Mouse (Mus musculus): ENCODE data around the gene Runx1.

Runx1 gene

DNA sequence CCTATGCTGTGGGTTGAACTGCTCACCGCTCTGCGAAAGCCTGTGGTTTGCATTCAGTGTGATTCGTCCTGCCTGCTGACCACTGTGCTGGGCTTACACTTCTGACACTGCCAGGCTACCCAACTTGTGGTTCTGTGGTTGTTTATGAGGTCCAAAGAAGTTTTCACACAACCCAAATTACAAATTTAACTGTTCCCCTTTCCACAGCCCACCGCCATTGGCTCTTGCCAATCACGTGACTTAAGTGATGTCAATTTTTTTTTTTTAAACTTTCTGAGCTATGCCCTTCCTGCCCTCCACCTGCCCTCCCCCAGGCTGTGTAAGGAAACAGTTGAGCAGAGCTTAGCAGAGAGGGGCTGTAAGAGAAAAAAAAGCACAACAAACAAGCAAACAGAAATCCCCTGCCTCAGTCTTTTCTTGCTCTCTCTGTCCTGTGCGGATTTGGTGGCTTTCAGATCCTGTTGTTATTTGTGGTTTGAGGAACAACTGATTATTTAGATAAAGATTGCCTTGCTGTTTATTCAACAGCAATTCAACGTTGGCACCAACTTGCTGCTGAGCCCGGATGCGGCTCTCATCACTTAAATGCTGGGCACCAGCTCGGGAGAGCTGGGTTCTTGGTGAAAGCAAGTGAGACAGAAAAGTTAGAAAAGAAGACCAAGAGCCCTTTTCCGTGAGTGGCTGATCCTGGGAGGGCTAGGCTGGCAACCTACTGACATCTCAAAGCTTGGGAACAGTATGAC, at the start of gene Runx1:
Gene Runx1, minus strand, starts transcription at position 242 of the 743 bp plus-strand sequence.
- in situ Hi-C loops (cut with MboI, MseI) = loop anchor here (10.0 kb wide), 1 partner anchor 469 kb away; no protein-coding TSS in a partner anchor

DNA sequence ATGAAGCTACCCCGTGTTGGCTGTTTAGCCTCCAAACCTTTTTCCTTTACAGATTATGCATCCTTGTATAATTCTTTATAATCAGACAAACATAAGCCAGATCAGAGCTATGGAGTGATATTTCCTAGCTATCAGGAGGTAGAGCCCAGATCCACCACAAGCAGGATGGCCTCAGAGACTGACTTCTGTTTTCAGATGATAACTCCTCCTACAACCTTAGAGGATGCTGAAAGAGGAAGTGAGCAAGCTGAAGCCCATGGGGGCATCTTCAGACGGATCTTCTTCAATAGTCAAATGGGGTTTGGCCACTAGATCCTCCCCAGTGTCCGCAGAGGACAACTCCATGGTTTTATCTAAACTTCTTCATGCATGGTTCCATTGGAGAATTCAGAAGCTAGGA, 48.1 kb upstream of the Runx1 start:
- in situ Hi-C loops (cut with MboI, MseI) = no loop called here

DNA sequence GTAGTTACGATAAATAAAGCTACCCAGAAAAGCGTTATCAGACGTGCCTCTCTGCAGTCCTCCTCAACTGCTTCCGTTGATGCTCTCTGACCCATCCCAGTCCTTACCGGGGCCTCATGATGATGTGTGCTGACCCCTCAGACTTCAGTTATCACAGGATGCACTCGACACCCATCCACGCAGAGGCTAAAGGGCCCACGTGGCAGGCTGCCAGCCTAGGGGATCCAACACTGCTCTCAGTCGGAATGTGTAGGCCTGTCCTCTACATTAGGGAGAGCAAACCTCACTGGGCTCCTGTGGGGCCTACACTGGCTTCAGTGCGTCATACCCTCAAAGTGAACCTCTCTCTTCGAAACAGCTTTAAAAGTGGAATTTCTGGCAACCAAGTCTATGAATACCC, 45.8 kb upstream of the Runx1 start:
- in situ Hi-C loops (cut with MboI, MseI) = no loop called here

DNA sequence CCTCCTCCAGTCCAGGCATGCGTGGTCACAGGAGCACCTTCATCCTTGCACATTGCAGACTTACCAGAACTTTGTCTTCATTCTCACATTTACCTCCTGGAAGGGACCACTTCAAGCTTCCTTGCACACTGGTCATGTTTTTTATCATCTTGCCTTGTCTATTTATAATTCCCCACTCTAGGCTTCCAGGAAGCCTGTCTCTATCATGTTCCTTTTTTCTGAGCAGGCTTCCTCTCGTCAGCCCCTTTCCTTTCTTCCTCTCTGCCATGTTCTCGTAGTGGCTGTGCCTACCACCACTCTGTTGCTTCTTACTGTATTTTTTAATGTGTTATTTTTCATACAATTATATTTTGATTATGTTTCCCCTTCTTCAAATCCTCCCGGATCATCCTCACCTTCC, 42.6 kb upstream of the Runx1 start:
- in situ Hi-C loops (cut with MboI, MseI) = no loop called here

DNA sequence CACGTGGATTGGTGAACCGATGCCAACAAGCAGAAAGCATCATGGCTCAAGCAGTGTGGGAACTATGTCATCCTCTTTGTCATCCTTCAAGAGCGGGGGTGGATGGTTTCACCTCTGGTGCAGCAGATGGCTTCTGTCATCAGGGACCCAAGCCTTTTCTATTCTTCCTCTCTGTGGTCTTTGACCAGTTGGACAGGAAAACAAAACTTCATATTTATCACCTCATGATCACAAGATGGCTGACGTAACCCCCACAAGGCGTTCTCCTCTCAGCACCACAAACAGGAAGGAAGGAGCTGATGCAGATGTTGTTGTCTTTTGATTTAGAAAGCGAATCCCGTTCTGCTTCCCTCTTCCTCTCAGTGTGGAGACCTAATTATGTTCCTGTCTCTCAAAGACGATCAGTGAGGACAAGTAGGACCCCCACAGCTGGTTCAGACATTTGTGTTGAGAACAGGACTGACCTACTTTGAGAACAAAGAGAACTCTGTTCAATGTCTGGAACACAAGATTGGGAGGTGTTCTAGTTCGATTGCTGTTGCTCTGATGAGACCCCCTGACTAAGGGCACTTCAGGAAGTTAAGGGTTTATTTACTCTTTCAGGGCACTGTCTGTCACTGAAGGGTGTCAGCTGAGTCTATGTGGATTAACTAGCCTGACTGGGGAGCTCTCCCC, 41.4 kb upstream of the Runx1 start:
- in situ Hi-C loops (cut with MboI, MseI) = no loop called here

DNA sequence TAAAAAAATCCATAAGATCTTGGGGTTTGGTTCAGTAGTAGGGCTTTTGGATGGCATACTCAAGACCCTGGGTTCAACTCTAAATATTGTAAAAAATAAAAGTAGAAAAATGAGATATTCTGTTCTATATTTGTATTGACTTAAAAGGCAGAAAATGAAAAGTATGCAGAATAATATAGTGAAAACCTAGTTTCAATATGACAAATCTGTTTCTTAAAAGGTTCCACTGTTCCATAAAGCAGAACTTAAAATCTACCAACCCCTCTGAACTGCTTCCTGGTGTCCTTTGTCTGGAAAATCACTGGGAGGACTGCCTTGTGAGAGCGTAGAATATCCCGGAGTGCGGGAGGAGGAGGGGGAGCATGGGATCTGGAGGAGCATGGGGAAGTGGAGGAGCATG, 39.4 kb upstream of the Runx1 start:
- in situ Hi-C loops (cut with MboI, MseI) = no loop called here

DNA sequence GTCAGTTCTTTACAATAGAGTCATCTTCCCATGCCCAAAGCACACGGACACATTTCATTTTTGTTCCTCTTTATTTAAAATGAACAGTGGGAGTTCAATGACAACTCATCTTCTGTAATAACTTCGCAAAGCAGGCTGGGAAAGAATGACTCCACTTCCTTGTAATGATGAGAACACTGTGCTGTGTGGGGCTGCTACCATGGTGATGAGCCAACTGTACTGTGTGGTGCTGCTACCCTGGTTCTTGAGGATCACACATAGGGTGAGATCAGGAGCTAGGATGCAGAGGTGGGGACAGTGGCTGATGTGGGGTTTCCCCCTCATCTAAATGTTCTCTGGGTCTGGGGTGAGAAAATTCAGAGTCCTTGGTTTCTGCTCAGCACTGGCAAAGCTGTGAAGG, 38.2 kb upstream of the Runx1 start:
- in situ Hi-C loops (cut with MboI, MseI) = no loop called here

DNA sequence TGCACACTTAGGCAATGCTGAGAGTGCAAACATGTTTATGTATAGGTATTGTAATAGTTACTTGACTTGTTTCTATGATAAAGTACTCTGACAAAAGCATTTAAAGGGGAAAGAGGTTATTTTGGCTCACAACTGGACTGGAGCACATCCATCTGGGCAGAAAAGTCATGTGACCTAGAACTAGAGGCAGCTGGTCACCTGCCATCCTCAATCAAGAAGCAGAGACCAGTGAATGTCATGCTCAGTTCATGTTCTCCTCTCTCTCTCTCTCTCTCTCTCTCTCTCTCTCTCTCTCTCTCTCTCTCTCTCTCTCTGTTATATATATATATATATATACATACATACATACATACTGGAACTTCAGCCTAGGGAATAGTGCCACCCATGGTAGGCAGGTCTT, 37.2 kb upstream of the Runx1 start:
- in situ Hi-C loops (cut with MboI, MseI) = no loop called here

DNA sequence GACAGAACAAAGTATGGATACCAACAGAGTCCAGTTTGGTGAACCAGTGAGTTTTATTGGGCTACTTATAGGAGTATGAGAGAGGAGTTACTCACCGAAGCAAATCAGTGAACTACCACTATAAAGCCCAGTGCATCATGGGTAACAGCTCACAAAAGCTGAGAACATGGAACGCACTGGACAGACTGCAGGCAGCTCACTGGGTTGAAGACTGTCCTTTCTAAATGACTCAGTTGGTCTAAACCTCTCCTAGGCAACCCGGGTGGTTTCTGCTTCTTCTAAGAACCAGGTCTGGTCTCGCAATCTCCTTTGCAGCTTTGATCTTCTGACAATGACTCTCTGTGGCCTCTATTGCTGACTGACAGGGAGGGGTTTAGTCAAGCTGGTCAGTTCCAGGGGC, 36.5 kb upstream of the Runx1 start:
- in situ Hi-C loops (cut with MboI, MseI) = no loop called here

DNA sequence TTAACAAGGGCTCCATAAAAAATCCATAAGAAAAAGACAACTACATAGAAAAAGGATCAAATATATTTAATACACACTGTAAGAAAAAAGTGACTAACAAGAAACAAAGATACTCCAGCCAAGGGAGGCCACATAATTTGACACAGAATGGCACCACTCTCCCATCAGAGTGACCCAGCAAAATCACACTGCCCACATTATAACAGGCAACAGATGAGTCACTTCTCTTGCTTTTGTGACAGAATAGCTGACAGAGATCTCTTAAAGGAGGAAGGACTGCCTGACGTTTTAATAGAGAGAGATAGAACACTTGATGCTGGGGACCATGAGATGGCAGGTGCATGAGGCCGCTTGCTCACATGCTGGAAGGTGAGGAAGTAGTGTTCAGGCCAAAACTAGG, 35.6 kb upstream of the Runx1 start:
- in situ Hi-C loops (cut with MboI, MseI) = no loop called here

DNA sequence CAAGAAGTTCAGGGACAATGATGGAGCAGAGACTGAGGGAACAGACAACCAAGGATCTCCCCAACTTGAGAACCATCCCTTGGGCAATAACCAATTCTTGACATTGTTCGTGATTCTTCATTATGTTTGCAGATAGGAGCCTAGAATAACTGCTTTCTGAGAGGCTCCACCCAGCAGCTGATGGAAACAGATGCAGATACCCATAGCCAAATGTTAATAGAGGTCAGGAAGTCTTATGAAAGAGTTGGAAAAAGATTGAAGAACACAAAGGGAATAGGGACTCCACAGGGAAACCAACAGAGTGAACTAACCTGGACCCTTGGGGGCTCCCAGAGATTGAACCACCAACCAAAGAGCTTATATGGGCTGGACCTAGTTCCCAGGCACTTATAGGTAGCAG, 34.7 kb upstream of the Runx1 start:
- in situ Hi-C loops (cut with MboI, MseI) = no loop called here

DNA sequence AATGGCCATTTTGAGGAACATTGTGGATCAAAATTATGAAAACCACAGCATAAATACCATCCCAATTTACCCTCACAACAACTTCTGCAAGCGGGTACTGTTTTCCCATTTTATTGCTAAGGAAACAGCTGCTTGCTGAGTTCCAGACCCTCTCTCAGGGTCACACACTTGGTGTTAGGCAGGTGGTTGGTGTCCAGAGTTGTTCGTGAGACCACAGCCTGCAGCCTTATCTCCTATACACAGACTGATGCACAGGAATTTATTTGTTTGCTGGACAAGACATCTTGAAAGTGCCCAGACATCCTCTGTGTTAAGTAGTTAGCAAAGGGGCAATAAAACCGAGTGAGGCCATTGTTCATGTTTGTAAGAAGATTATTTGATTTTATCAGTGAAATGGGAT, 30.8 kb upstream of the Runx1 start:
- in situ Hi-C loops (cut with MboI, MseI) = no loop called here

DNA sequence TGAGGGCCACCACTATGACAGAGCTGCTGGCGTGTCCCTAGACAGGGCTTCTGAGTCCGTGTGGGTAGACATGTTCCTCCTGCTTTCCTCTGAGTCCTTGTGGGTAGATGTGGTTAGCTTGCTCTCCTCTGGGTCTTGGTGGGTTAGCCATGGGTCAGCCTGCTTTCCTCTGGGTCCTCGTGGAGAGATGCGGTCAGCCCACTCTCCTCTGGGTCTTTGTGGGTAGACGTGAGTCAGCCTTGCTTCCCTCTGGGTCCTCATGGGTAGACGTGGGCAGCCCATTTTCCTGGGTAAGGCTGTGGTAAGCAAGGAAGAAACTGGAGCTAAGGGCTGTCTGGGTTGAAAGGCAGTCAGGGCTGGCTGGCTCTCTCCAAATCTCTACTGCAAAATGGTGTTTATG, 26.3 kb upstream of the Runx1 start:
- in situ Hi-C loops (cut with MboI, MseI) = no loop called here

DNA sequence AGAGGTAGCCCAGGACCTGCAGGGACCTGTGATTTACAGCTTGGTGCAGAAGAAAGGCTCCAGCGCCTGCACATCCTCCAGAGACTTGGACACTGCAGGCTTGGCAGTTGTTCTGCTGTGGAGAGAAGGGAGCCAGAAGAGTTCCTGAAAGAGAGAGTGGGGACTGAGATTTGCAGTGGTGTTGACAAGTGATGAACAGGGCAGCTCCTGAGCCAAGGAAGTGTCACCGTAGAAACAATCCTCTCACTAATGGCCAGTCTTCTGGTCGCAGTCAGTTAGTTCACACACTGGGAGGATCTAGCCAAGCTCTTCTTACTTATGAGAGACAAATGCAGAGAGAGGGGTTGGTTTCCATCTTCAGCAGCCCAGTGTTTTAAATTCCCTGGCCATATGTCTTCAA, 24.5 kb upstream of the Runx1 start:
- in situ Hi-C loops (cut with MboI, MseI) = no loop called here

DNA sequence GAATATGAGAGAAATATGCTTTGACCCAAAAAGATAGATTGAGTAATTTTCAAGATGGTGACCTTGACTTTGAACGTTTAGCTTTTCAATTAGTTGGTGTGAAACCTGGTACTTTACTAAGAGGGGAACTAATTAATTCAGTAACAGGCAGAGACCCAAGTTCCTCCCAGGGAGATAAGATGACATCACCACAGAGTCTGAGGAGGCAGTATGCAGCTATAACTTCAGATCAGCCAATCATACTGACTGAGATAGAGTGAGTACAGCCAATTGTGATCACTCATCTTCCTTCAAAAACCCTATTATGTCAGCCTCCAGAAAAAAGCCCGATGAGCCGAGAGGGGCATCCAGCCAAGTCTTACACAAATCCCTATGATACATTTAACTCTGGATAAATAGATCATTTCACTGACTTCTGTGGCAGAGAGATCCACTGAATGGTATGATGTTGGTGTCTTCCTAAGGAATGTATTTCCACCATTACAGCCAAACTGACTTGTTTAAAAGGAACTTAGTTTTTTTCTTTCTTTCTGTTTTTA, 21.9 kb upstream of the Runx1 start:
- in situ Hi-C loops (cut with MboI, MseI) = no loop called here

DNA sequence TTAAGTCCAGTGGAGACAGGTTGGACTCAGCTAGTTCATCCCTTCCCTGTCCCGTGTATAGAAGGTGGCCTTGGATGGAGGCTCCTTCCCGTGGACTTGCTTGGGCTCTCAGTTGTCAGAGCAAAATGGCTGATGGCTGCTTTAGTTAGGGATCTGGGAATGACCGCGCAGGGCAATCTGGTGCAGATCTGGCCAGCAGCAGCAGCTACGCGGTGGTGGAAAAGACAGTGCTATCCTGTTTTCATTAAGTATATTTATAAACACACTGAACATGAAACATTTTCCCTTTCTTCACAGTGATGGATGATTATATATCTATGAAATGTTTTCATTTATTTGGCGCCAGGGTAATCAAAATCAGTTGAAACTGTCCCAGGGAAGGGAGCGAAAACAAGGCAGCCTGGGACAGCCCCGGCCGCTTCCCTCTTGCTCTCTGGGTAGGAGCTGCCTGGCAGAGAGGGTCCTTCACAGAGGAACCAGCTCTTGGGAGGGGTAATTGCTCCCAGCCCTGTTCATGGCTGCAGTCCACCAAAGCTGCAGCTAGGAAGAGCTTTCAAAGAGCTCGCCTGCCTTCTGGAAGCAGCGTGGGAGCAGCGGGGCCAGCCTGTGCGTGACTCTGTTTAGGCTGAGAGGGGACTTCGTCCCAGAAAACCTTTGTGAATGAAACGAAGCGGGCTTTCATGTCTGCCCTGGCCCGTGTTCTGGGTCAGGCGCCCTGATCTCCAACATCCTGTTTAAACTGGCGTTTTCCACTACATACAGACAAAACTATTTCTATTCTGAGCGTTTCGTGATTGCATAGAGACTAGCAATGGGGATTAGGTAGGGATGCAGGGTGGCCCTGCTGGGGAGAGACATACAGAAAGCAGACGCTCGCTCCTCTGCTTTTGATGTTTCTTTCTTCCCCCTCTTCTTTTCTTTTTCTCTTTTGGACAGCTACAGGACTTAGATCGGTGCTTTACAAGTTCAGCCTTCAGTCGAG, 19.6 kb upstream of the Runx1 start:
- in situ Hi-C loops (cut with MboI, MseI) = no loop called here

DNA sequence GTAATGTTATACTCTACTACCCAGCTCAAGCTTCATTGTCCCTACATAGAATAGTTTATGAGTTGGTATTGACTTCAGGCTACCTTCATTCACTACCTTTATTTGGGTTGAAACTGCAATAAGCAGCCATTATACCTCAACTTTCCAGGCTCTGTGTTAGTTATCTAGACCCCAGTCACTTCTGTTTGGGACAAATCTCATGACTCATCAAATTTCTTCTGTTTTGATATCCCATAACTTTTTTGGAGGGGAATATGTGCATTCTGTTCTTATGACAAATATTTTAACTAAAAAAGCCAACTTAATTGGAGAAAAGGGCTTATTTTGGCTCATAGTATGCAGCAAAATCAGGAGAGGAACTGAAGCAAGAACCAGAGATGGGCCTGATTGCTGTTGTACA, 12.8 kb upstream of the Runx1 start:
- in situ Hi-C loops (cut with MboI, MseI) = no loop called here

DNA sequence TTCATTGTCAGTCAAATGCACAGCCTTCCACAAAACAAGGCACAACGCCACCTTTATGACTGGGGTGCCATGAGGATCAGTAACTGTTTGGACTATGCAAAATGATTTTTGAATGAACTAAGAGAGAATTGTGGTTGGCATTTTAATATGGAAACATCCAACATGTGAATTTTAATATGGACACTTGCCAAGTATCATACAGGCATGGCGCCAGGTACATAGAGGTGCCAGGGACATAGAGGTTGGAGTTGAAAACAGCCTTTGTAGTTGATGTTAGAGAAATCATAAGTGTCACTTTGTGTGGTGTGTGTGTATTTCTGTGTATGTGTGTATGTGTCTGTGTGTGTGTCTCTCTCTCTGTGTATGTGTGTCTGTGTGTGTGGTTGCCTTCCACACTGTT, 5.4 kb upstream of the Runx1 start:
- in situ Hi-C loops (cut with MboI, MseI) = no loop called here

DNA sequence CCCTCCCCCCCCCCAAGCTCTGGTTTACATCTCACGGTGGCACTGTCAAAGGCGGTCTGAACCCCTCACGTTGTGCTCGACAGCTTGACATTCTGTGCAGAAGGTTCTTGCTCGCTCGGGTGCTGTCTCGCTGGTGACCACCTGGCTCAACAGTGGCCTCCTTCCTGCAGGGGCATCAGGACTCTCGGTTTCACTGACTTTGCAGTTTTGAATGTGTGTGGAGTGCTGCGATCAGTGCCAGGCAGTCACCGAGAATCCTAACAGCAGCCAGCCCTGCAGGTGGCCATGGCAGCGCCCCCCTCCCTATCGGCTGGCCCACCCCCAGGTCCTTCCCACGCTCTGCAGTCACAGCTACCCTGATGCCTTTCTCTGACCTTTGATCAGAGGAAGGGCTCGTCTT, 4.5 kb upstream of the Runx1 start:
- in situ Hi-C loops (cut with MboI, MseI) = no loop called here

DNA sequence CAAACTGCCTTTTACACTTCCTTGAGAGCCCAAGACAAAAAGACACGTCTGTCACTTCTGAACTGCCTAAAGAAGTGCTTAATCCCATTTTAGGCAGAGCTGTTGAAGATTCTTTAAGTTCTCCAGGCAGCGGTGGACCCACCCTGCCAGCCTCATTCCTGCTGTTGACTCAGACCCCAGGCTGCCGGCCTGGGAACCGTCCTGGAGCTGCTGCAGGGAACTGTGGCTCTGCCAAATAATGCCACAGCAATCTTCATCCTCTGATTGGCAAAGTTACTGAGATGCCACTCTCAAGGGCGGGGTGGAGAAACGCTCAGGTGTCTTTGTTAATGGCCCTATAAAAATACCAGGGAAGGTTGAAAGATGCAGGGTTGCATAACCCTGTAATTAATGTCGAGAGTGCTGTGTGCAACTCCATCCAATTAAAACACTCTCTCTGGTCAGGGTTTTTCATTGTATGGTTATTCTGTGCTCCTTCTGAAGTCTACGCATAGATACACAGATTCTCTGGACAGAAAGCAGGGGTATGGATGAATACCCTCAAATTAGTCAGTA, 2.4 kb upstream of the Runx1 start:
- in situ Hi-C loops (cut with MboI, MseI) = loop anchor here (10.0 kb wide), 1 partner anchor 466 kb away; no protein-coding TSS in a partner anchor

DNA sequence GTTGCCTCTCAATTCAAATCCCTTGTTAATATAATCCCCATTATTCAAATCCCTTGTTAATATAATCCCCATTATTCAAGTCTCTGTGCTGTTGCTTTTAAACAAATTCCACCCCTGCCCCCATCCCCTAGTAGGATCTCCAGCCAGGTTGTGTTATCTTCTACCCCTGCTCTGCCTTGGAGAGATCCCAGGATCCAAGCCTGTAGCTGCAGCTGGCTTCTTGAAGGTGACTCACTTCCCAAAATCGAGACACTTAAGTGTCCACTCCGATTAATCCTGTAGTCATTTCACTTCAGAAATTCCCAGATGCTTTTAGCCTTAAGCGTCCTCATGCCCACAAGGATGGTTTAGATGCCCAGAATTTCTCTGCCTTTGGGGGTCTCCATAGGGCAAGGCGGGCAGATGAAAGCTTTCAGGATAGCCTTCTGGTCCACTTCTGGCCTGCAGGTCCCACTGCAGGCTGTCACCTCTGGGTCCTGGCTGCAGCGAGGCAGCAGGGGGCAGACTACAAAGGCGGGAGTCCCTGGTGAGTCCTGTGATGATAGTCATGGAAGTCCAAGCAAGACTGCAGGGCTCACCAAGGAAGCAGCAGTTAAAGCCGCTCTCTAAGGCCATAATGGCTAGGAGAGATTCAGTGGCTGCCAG, 1.8 kb upstream of the Runx1 start:
- in situ Hi-C loops (cut with MboI, MseI) = loop anchor here (10.0 kb wide), 1 partner anchor 467 kb away; no protein-coding TSS in a partner anchor

Measured in regulatory T cell (primary cell).